Mouse (Mus musculus): ENCODE data around the gene Klhl29.
"Not testable (repeated sequence)": the region's sequence is repeated elsewhere in the genome, so short reads cannot be mapped to it uniquely, and the experiment has no call there.

Gene Klhl29

GRCm38 (mm10) chr12:5359065-5359464, 16.4 kb downstream of the Klhl29 start:
- intact Hi-C loops (cut with DNase I) = no loop called here

DNA sequence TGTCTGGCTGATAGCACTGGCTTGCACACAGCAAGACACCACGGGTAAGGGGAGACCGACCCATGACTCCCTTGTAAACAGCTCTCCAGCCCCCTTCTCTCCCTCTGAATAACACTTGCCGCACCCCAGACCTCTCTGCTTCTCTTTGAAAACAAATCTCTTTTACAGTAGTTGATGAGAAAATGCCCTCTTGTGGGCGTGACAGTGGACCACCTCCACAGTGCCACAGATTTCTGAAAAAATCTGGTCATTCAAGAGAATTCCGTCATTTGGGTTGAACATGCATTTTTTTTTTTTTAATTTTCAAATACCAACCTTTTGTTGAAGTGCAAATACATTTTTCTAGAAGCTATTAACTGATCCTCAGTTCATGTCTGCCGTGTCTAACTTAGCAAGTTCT, 17.0 kb downstream of the Klhl29 start:
- intact Hi-C loops (cut with DNase I) = no loop called here

- intact Hi-C loops (cut with DNase I) = no loop called here
Measured at GRCm38 (mm10) chr12:5353416-5353815, 22.1 kb downstream of the Klhl29 start.

GRCm38 (mm10) chr12:5352771-5353170, 22.7 kb downstream of the Klhl29 start:
- intact Hi-C loops (cut with DNase I) = no loop called here

DNA sequence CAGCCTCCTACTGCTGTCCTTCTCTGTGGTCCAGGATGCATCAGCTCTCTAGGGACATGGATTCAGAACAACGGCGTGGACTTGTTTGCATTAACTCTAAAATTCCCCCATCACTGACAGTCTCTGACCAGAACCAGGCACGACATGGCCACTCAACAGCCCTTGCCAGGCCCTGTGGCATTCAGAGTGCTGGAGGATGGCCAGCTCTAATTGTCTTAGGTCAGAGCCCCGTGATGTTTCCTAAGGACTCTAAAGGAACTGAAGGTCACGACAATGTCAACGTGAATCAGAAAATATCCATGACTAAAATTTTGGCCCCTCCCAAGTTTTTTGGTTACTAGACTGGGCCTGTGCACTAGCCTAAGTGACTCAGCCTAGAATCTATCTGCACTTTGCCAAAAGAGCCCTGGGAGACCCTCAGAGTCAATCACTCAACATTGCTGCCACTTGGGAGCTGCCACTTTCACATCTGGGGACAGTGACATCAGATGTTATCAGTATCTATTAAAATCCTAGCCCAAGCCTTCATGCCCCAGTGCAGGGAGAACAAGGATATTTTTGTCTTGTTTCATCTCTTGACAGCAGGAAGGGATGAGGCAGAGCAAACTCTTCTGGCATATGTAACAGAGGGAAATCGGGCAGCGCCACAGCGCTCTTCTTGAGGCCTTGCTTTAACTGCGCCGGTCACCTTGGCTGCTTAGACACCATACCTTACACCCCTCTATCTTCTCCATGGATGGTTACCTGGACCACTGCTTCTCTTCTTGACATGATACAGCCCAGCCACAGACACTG, 24.8 kb downstream of the Klhl29 start:
- intact Hi-C loops (cut with DNase I) = no loop called here

- intact Hi-C loops (cut with DNase I) = no loop called here
Measured at GRCm38 (mm10) chr12:5345088-5345487, 30.4 kb downstream of the Klhl29 start.

DNA sequence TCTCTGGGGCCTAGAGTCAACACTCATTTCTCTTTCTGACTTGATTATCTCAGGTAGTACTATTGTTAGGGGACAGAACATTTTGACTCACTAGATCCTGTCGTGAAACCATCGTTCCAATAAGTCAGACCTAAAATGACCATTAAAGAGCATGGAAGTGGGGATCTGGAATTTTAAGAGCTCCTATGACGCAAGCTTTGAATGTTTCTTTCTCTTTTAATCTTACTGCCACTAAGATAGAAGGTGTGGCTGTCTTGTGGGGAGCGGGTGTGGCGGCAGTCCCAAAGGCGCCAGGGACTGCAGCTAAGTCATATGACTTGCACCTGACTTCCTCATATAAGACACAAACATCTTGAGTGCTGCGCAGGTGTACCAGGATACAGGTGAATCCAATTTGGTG, 31.0 kb downstream of the Klhl29 start:
- intact Hi-C loops (cut with DNase I) = not testable (repeated sequence)

DNA sequence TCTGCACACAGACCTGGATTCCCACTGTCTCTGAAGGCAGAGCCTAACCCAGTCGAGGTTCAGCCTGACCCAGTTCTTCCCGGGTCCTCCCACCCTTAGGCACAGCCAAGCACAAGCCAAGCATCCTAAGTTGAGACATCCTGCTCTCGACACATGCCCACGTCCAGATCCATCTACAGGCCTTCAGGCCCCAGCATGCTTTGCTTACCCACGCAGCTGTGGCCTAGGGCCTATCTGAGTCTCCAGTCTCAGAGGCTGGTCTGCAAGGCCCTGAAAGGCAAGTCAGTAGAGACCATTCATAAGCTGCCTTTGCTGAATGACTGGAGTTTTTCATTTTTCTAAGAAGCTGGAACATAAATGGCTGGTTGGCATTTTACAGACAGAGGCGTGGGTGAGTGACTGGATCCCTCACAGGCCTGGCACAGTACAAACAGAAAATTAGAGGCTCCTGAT, 35.3 kb downstream of the Klhl29 start:
- intact Hi-C loops (cut with DNase I) = no loop called here

DNA sequence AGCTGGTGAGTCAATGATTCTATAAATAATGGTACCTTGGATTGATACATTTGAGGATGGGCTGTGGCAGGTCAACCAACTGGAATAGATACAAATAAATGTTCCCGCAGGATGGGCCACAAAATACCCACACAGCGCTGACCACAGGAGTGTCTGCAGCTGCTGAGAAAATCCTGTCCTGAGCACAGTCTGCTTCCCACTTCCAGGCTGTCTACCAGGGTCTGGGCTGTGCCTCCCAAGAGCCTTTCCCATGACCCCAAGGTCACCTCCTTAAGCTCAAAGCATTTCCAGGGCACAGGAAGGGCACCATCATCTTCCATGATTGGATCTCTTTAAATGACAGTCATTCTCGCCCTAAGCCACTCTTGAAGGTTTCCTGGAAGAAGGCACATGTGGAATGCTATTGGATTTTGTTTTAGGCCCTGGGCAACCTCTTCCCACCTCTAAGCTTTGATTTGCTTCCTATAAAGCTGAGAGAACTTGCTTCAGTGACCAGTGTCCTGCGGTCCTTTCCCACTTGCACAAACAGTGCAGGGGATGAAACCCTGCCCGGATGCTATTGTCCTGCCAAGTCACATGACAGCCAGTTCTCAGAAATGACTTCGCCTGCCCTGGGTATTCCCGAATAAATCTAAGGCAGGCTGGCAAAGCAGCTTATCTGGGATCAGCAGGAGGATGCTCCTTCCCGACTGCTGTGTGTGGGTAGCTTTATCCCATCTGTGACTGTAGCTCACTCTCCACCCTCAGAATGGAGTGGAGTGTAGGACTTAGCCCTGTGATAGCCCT, 38.4 kb downstream of the Klhl29 start:
- intact Hi-C loops (cut with DNase I) = no loop called here

GRCm38 (mm10) chr12:5336331-5336730, 39.2 kb downstream of the Klhl29 start:
- intact Hi-C loops (cut with DNase I) = no loop called here

GRCm38 (mm10) chr12:5334956-5335355, 40.5 kb downstream of the Klhl29 start:
- intact Hi-C loops (cut with DNase I) = no loop called here

DNA sequence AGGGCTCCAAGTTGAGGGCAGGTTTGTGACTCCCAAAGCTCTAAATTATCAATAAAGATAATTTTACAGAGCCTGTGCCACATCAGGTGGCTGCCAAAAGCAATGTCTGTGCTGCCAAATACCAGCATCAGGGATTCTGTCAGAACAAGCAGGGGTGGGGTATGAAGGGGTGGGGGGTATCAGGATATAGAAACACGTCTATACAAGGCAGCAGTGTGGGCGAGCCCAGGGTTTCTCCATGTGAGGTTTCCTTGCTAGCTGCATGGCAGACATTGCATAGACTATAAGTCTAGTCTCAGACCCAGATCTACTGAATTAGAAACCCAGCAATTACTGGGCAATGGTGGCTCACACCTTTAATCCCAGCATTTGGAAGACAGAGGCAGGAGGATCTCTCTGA, 41.3 kb downstream of the Klhl29 start:
- intact Hi-C loops (cut with DNase I) = no loop called here

GRCm38 (mm10) chr12:5331810-5332484, 43.5 kb downstream of the Klhl29 start:
- intact Hi-C loops (cut with DNase I) = no loop called here

DNA sequence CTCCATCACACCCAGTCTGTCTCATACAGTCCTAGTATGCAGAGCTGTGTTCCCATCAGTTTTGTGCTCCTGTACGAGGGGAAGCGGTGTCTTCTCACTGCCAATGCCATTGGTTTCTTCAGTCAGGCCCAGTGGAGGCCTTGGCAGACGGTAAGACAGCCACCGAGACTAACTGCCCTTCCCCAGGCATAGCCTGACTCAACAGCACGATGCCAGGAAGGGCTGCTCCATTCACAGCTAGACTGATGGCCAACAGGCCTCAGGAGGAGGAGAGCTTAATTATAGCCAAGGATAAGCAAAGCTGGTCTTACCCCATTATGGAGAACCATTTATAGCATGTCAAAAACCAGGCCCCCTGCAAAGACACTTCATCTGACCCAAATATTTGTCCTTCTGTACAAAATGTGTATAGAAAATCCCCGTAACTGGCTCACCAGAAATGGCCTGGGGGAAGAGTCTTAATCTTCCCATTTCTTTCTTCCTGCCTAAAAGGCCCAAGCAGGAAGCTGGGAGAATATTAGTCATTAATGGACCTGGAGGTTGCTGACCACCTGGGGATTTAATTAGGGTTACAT, 44.9 kb downstream of the Klhl29 start:
- intact Hi-C loops (cut with DNase I) = no loop called here

- intact Hi-C loops (cut with DNase I) = no loop called here
Measured at GRCm38 (mm10) chr12:5322444-5323087, 52.9 kb downstream of the Klhl29 start.

GRCm38 (mm10) chr12:5321017-5321416, 54.5 kb downstream of the Klhl29 start:
- intact Hi-C loops (cut with DNase I) = no loop called here

- intact Hi-C loops (cut with DNase I) = no loop called here
Measured at GRCm38 (mm10) chr12:5319359-5319973, 56.0 kb downstream of the Klhl29 start.

DNA sequence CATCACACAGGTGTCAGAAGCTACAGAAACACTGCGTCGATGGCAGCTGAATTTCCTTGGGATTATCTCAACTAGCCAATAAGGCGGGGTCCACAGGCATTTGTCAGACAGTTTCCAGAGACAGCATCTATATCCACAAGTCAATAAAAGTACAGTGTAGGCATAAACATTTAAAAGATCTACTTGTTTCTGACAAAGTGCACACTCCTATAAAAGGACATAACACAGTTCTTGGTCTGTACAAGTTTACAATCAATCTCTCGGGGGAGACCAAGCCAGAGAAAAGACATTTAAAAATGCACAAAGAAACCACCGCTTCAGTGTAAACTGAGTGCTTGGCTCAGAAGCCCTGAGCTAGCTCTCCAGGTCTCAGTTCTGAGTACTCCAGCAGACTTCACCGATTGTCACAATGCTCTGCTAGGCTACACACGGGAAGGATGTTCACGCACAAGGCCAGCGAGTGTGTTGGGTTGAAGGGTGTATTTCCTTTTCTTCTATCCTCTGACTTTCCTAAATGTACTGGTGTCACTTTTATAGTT, 59.4 kb downstream of the Klhl29 start:
- intact Hi-C loops (cut with DNase I) = no loop called here

GRCm38 (mm10) chr12:5307923-5308322, 67.6 kb downstream of the Klhl29 start:
- intact Hi-C loops (cut with DNase I) = loop anchor here (5.0 kb wide), 1 partner anchor 166 kb away; no protein-coding TSS in a partner anchor

- intact Hi-C loops (cut with DNase I) = loop anchor here (5.0 kb wide), 1 partner anchor 163 kb away; no protein-coding TSS in a partner anchor
Measured at GRCm38 (mm10) chr12:5305466-5305865, 70.0 kb downstream of the Klhl29 start.

All from adrenal gland (tissue).